Mouse (Mus musculus): ENCODE measurements at regions not wholly inside any gene's neighbourhood (a gene's known extent, or its start where the extent isn't known, plus 50 kb on each side); places are given as distances from the start of the nearest gene placed in this dataset.

DNA sequence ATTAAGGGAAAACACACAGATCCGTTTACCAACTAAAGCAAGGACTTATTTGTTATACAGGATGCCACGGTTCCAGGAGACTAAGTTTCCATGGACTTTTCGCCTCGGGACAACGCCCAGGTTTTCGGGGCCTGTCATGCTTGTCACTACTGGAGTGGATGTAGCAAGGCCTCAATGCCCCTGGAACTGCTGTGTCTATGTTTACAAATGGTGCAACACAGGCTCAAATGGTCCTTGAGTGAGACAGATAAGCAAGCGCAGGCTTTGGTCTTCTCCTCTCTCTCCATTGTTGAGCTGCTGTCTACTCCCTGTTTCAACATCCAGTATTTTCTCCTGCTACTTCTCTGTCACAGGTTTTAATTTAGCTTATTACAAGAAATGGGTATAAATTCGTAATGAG lies 202.1 kb upstream of the Mmadhc start:
- no peak for DNase-seq (ENCODE audit: low spot score)
- intact Hi-C loops (cut with DNase I): no loop called here

- DNase-seq (ENCODE audit: low spot score): no peak
These were observed 199.4 kb upstream of the Mmadhc start for GRCm38 (mm10) chr2:50496057-50496433.

DNA sequence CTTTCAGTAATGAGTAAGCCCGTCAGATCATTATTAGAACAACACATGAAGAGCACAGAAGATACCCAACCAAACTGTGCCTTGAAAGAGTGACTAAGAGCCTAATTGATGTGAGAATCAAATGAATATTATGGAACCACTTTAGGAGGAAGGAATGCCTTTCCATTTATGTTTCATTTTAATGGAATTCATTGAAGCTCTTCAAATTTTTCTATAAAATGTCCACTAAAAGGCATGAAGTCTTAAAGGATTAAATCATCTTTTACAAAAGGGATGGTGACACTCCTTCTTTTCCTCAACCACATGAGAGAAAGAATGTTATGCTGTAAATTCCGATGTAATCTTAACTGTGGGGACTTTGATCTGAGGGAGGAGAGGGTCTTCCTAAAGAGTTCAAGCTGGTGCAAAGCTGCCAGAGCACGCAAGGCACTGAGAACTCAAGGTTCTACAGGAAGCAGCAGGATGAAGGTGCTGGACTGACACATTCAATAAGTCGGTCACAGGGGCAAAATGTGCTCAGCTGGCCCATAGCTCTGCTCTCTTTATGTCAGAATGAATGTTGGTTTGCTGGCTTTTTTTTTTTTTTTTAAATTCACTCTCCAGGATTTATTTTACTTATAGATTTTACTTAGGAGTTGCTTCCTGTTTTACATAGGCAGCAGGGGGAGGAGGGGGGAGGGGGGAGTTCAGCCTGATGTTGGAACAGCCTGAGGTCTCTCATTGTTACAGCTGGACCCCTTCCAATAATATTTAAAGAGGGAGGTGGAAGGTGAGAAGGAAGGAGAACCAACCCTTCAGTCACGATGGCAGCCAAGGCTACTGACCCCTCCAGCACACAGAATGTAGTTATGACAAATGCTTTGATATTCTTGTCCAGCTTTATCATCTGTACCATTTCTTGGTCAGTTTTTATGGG lies 198.8 kb upstream of the Mmadhc start:
- DNase-seq (ENCODE audit: low spot score): no peak
- intact Hi-C loops (cut with DNase I): no loop called here

More at GRCm38 (mm10) chr2:50496057-50496433, 199.4 kb upstream of the Mmadhc start:
- intact Hi-C loops (cut with DNase I): no loop called here

DNA sequence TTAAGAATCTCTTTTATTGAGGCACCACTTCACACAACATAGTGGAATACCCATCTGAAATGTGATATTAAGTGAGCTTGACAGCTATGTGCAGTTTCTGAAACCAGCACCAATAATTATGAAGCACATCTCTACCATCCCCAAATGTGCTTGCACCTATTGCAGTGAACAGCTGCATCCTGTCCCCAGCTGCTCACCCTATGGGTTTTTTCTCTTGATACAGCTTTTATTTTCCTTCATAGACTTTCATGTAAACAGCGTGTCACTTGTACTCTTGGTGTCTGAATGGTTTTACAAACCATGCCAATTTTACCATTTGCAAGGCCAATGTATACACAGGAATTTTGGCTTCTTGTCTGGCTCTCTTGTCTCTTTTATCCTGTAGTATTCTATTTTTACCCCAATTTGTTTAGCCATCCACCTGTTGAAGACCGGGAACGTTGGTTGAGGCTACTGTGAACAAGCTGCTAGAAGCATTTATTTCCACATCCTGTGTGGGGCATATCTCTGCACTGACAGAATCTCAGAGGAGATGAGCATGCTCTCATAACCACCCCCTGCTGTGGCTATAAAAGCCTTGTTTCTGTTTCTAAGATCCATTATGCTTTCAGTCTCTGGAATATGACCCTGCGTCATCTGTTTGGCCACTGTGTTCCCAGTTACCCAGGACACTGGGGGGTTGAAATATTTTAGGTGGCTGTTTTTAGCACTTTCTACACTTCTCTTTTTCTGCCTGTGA lies 197.2 kb upstream of the Mmadhc start:
- DNase-seq (ENCODE audit: low spot score): no peak
- intact Hi-C loops (cut with DNase I): no loop called here

DNA sequence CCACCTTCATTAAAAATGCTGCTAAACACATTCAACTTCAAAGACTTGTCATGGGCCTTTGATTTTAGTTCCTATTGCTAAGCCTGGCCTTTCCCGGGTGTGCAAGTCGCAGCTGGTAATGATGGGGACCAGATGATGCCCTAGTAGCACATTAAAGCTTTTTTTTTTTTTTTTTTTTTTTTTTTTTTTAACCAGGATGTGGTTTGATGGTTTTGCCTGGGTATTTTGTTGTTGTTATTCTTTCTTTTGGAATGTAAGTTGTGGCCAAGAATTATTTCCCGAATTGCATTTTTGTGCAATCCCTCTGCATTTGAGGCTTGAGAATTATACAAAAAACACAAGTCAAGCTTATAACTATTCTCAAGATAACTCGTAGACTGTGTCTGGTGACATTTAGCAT lies 167.2 kb upstream of the Mmadhc start:
- DNase-seq (ENCODE audit: low spot score): no peak
- intact Hi-C loops (cut with DNase I): no loop called here

GRCm38 (mm10) chr2:50462378-50462777 lies 165.8 kb upstream of the Mmadhc start:
- intact Hi-C loops (cut with DNase I): no loop called here
- DNase-seq (ENCODE audit: low spot score): no peak

DNA sequence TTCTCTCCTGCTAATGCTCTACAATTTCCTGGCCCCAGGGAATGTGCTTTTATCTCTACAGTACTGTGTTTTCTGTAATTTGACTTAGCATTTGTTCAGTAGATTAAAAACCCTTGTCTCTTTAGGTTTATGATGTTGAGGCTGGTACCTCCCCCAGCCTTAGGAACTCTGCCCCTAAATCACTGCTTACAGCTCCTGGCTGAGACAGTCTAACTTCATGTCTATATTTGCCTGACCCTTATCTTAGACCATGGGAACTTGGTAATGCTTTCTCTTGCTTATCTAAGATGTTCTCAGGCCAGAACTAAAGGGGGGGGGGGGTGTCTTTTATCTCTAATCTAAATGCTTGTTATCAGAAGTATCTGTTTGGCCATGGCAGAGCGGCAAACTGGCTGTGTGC lies 160.1 kb upstream of the Mmadhc start:
- intact Hi-C loops (cut with DNase I): no loop called here

GRCm38 (mm10) chr2:50448117-50448516 lies 151.5 kb upstream of the Mmadhc start:
- DNase-seq (ENCODE audit: low spot score): no peak
- intact Hi-C loops (cut with DNase I): no loop called here

More for the DNA sequence above, 160.1 kb upstream of the Mmadhc start:
- DNase-seq (ENCODE audit: low spot score): no peak

DNA sequence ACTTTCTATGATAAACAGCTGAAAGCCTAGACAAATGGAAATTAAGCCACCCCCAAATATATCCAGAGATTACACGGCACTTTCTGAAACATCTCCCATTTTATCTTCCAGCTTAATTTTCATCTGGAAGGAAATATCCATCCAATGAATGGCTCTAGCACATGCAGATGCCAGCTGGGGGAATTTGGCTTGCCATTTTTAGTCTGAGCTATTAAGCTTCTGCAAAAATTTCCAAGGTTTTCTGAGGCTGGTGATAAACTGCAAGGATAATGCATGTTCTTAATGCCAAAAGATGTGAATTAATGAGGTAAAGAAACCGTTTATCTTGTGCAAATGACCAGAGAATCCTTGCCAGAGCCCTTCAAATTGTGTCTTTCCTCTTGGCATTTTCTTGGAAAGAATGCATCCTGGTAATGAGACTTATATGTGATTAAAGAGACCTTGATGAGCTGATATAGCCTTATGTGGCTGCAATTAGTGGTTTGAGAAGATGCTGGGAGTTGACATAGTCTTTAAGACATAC lies 149.4 kb upstream of the Mmadhc start:
- intact Hi-C loops (cut with DNase I): no loop called here
- no peak for DNase-seq (ENCODE audit: low spot score)

DNA sequence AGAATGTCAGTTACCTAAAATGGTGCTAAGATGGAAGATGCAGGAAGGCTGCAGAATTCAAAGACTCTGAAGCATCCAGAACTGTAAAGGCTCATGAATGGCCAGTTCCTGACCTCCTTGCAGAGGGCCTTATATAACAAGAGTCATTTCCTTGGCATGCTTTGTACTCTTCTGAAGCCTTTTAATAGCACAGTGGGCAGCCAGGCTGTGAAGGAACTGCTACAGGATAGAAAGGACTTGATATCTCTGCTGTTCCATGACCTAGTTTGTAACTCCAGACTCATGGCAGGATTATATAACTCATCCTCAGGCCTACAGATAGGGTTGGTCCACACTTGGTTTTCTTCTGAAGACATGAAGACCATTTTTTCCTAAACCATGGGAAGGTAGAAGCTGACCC lies 143.7 kb upstream of the Mmadhc start:
- intact Hi-C loops (cut with DNase I): no loop called here
- DNase-seq (ENCODE audit: low spot score): no peak

GRCm38 (mm10) chr2:50433166-50433565 lies 136.6 kb upstream of the Mmadhc start:
- DNase-seq (ENCODE audit: low spot score): no peak
- intact Hi-C loops (cut with DNase I): no loop called here

DNA sequence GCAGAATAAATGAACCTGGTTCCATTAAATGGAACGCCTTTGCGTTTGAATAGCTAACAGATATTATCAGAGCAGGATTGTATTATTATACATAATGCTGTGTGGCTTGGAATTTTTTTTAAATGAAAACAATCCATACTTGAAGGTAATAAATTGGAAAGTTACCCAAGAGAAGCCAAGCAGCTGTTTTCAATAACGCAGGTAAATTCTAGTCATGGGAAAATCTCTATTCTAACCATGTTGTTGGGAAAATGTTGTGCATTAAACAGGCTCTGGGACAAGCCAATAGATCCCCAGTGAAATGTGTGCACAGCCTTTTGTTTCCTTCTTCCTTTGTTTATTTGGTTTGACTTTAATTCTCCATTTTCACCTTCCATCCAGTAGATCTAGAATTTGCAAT lies 128.6 kb upstream of the Mmadhc start:
- intact Hi-C loops (cut with DNase I): no loop called here
- DNase-seq (ENCODE audit: low spot score): no peak

DNA sequence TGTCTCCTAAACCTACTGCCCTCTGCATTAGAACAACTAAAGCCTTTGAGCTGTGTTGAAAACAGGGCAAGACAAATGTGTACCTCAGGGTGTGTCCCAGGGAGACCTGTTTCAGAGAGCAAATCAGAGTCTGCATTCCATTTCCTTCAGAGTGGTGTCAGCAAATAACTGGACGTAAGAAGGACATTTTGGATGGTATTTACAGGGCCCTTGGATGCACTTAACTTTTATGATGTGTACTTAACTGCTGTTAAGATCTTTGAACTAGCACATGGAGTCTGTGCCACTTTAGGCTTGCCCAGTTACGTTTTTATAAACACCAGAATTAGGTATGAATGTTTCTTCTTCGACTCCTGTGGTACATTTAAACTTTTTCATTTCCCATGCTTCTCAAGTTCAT lies 123.0 kb upstream of the Mmadhc start:
- DNase-seq (ENCODE audit: low spot score): no peak
- intact Hi-C loops (cut with DNase I): no loop called here

DNA sequence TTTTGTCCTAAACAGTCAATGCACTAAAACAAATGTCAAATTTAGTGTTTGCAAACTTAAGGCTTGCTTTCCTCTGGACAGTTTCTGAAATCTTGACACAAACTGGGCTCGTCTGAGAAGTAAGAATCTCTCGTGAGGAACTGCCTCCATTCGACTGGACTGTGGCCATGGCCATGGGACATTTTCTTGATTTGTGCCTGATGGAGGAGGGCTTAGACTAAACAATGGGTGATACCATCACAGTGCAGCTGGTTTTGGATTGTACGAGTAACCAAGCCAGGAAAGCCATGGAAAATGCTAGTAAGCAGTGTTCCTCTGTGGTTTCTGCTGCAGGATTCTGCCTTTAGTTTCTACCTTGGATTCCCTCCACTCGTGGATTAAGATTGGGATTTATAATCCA lies 121.0 kb upstream of the Mmadhc start:
- intact Hi-C loops (cut with DNase I): no loop called here
- DNase-seq (ENCODE audit: low spot score): no peak

GRCm38 (mm10) chr2:50417135-50417534 lies 120.5 kb upstream of the Mmadhc start:
- intact Hi-C loops (cut with DNase I): no loop called here
- DNase-seq (ENCODE audit: low spot score): no peak

DNA sequence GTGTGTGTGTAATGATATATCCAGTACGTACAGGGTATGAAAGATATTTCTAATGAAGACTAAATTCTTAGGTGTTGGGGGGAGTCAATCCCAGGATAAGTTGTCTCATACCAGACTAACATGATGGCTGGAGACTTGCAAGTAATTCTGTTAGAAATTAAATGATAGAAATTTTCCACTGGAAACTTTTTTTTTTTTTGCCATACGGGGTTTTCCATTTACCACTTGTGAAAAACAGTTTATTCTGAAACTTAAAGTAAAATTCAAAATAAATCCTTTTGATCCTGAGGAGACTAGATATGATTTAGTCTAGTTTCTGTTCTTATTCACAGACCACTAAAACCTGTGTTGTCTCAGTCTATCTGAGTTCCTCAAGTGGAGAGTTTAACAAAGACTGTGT lies 119.5 kb upstream of the Mmadhc start:
- no peak for DNase-seq (ENCODE audit: low spot score)
- intact Hi-C loops (cut with DNase I): no loop called here

DNA sequence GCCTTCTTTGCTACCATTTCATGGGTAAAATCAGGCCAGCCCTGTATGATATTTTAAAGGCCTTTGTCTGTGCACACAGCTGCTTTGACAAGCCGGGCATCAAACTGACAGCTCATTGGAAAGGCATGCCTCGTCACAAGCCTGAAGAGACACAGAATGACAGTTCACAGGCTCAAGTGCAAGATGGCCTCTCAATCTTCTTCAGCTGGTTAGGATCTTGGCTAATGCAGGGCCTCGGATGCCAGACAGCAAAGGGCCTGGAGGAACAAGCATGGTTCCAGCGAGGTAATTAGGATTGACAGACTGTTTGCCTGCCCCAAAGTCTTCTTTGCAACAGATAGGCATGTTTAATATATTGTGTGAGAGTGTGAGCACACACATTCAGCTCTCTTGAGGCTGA lies 109.3 kb upstream of the Mmadhc start:
- no peak for DNase-seq (ENCODE audit: low spot score)

GRCm38 (mm10) chr2:50403106-50403505 lies 106.5 kb upstream of the Mmadhc start:
- no peak for DNase-seq (ENCODE audit: low spot score)
- intact Hi-C loops (cut with DNase I): no loop called here

More for the DNA sequence above, 109.3 kb upstream of the Mmadhc start:
- intact Hi-C loops (cut with DNase I): no loop called here

DNA sequence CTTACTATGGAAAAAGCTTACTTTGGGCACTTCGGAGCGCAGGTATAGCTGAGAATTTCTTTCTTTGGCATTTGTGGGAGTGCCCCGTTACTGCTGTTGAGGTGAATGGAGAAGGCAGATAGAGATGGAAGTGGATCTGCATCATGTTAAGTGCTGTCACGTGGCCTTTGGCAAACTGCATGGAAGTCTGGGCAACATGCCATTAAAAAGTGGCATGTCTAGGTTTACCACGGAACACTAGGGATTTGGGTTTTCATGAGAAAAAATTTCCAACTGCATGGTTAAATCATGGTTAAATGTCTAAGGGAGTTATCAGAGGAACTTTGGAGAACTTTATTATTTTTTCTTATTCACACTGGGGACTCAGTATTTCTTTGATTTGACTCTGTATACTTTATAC lies 102.0 kb upstream of the Mmadhc start:
- no peak for DNase-seq (ENCODE audit: low spot score)
- intact Hi-C loops (cut with DNase I): no loop called here

DNA sequence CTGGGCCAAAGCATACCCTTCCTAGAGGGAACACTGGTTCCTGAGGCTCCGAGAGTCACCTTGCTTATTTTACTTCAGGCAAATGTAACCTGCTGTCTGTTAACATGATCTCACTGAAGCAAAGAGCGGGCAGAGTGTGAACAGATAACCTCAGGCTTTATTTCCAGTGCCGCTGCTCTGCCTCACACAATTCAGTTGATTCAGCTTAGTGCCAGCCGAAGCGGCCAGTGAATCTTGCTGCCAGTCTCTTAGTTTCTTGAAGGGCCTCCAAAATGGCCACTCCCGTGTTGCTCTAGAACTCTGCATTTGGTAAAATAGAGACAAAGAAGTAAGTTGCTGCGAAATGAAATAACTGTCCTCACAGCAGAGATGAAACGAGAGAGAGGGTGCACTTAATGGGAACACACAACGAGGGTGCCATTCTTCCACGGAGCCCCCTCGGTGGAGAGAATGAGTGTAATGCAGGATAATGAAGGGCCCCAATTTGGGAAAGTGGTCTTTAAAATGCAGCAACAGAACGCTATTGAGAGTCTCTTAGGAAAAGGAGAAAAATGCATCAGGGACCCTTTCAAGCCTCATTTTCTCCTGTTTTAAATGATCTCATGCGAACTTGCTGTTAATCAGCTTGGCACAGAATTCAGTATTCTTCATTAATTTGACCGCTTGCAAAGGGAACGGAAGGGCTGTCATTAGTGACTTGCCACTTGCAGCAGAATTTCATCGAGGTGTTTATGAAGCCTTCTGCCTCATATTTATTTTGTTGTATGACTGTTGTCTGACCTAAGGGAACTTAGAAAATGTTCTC lies 81.2 kb upstream of the Mmadhc start:
- intact Hi-C loops (cut with DNase I): no loop called here

More for the DNA sequence above, 81.2 kb upstream of the Mmadhc start:
- DNase-seq (ENCODE audit: low spot score): no peak

Measured in heart, postnatal 25 days (tissue).